Comparison of ENCODE assay signal across 13 mouse cellular contexts in genomic region chr1:164862946-164863883, GRCm38 (mm10).
DNase-seq lines count a peak whose midpoint lies in the region; ATAC-seq lines count a peak whose summit lies in the region.
"Had no signal": no experiment of that assay in that cellular context is flagged by ENCODE, and none has a peak within 500 bp of the region (broad histone marks: within the 10 kb centered on the region; RNA-seq: fewer than 3 reads in every experiment).

No protein-coding gene starts in this region.

- no peaks in the 10 kb centered on the region for H3K36me3 ChIP-seq in forebrain, embryonic 14.5 days (ENCODE audit: control insufficient read depth, insufficient read depth, low read length)
- H3K36me3 ChIP-seq in forebrain, embryonic 12.5 days (replicated peaks) = no peaks in the 10 kb centered on the region
- H3K36me3 ChIP-seq in limb, embryonic 11.5 days (ENCODE audit: control insufficient read depth, insufficient read depth, low read length) = no peaks in the 10 kb centered on the region
- no peaks in the 10 kb centered on the region for H3K36me3 ChIP-seq in limb, embryonic 10.5 days
- H3K36me3 ChIP-seq in neural tube, embryonic 14.5 days (ENCODE audit: control insufficient read depth, insufficient read depth, low read length) = no peaks in the 10 kb centered on the region
- H3K36me3 ChIP-seq: forebrain, embryonic 15.5 days had no signal

- peak; percentile 37 for DNase-seq in forebrain, embryonic 14.5 days (ENCODE audit: low spot score)
- no peak for DNase-seq in limb, embryonic 11.5 days (ENCODE audit: low spot score)
- DNase-seq in limb, embryonic 10.5 days (ENCODE audit: low spot score) = no peak
- peak; percentile 60 for DNase-seq in cerebellum, adult 9-10 months
- no peak for DNase-seq in right cerebral cortex, adult 2 months (ENCODE audit: low spot score in 2 of 2)
- no peak for DNase-seq in B cell, adult 2 months
- DNase-seq: adrenal gland, postnatal 14 days; embryo, embryonic 11 days; thymus, postnatal 14 days had no signal

- no peaks in the 10 kb centered on the region for H3K9me3 ChIP-seq in forebrain, embryonic 14.5 days (replicated peaks; ENCODE audit: control insufficient read depth, low read length)
- no peaks in the 10 kb centered on the region for H3K9me3 ChIP-seq in forebrain, embryonic 12.5 days
- no peaks in the 10 kb centered on the region for H3K9me3 ChIP-seq in limb, embryonic 11.5 days (ENCODE audit: control insufficient read depth, low read length)
- H3K9me3 ChIP-seq in limb, embryonic 10.5 days (replicated peaks) = no peaks in the 10 kb centered on the region
- no peaks in the 10 kb centered on the region for H3K9me3 ChIP-seq in neural tube, embryonic 14.5 days (ENCODE audit: control insufficient read depth, low read length)
- H3K9me3 ChIP-seq: forebrain, embryonic 15.5 days had no signal

- no peak overlapping the region for H3K4me2 ChIP-seq in forebrain, embryonic 14.5 days (ENCODE audit: low read length)
- H3K4me2 ChIP-seq in forebrain, embryonic 12.5 days = no peak overlapping the region
- no peak overlapping the region for H3K4me2 ChIP-seq in limb, embryonic 11.5 days (ENCODE audit: low read depth, severe bottlenecking)
- no peak overlapping the region for H3K4me2 ChIP-seq in neural tube, embryonic 14.5 days (ENCODE audit: low read depth, low read length)
- H3K4me2 ChIP-seq: forebrain, embryonic 15.5 days; liver, embryonic 11.5 days had no signal

- H3K4me1 ChIP-seq in forebrain, embryonic 14.5 days (ENCODE audit: control insufficient read depth, insufficient read depth, low read length) = no peaks in the 10 kb centered on the region
- H3K4me1 ChIP-seq in forebrain, embryonic 12.5 days = no peaks in the 10 kb centered on the region
- H3K4me1 ChIP-seq in limb, embryonic 11.5 days (ENCODE audit: control insufficient read depth, insufficient read depth, low read length) = no peaks in the 10 kb centered on the region
- H3K4me1 ChIP-seq in limb, embryonic 10.5 days = no peaks in the 10 kb centered on the region
- H3K4me1 ChIP-seq in neural tube, embryonic 14.5 days (ENCODE audit: control insufficient read depth, insufficient read depth, low read length) = no peaks in the 10 kb centered on the region
- H3K4me1 ChIP-seq: forebrain, embryonic 15.5 days had no signal

- ATAC-seq in forebrain, embryonic 14.5 days = peak; percentile 50; the same call in 1 of the 2 replicates
- ATAC-seq in forebrain, embryonic 12.5 days (ENCODE audit: low FRiP score) = no peak
- ATAC-seq in limb, embryonic 11.5 days (ENCODE audit: insufficient number of reproducible peaks, low FRiP score, low TSS enrichment, low read depth) = 0 out of 2 replicates have a peak, but pooled peaks have one; percentile 27
- ATAC-seq in neural tube, embryonic 14.5 days (ENCODE audit: low read depth) = peak; percentile 48
- ATAC-seq: forebrain, embryonic 15.5 days had no signal

- H3K27me3 ChIP-seq in forebrain, embryonic 14.5 days (replicated peaks; ENCODE audit: control insufficient read depth, insufficient read depth, low read length) = no peaks in the 10 kb centered on the region
- no peaks in the 10 kb centered on the region for H3K27me3 ChIP-seq in forebrain, embryonic 12.5 days
- H3K27me3 ChIP-seq in limb, embryonic 11.5 days (ENCODE audit: control insufficient read depth, insufficient read depth, low read length) = no peaks in the 10 kb centered on the region
- H3K27me3 ChIP-seq in limb, embryonic 10.5 days (ENCODE audit: low read depth, poor library complexity, severe bottlenecking) = no peaks in the 10 kb centered on the region
- H3K27me3 ChIP-seq in neural tube, embryonic 14.5 days (ENCODE audit: control insufficient read depth, insufficient read depth, low read length) = no peaks in the 10 kb centered on the region
- H3K27me3 ChIP-seq: forebrain, embryonic 15.5 days had no signal

- no peak overlapping the region for H3K9ac ChIP-seq in forebrain, embryonic 14.5 days (ENCODE audit: low read length)
- no peak overlapping the region for H3K9ac ChIP-seq in forebrain, embryonic 12.5 days
- no peak overlapping the region for H3K9ac ChIP-seq in limb, embryonic 11.5 days (ENCODE audit: low read length)
- H3K9ac ChIP-seq in neural tube, embryonic 14.5 days (replicated peaks; ENCODE audit: low read depth, low read length) = no peak overlapping the region
- H3K9ac ChIP-seq: forebrain, embryonic 15.5 days had no signal

- WGBS in forebrain, embryonic 14.5 days = 65% methylated on average over 12 of the region's 12 CpGs
- 74% methylated on average over 12 of the region's 12 CpGs for WGBS in forebrain, embryonic 12.5 days
- 75% methylated on average over 12 of the region's 12 CpGs for WGBS in limb, embryonic 11.5 days
- WGBS in limb, embryonic 10.5 days = 80% methylated on average over 12 of the region's 12 CpGs
- 72% methylated on average over 12 of the region's 12 CpGs for WGBS in neural tube, embryonic 14.5 days

- H3K4me3 ChIP-seq in forebrain, embryonic 14.5 days (ENCODE audit: low read depth, low read length) = no peak overlapping the region
- H3K4me3 ChIP-seq in forebrain, embryonic 12.5 days (replicated peaks) = no peak overlapping the region
- no peak overlapping the region for H3K4me3 ChIP-seq in limb, embryonic 11.5 days (ENCODE audit: low read depth, low read length)
- no peak overlapping the region for H3K4me3 ChIP-seq in limb, embryonic 10.5 days
- no peak overlapping the region for H3K4me3 ChIP-seq in neural tube, embryonic 14.5 days (ENCODE audit: low read depth, low read length)
- H3K4me3 ChIP-seq: forebrain, embryonic 15.5 days had no signal

- no peak overlapping the region for H3K27ac ChIP-seq in forebrain, embryonic 14.5 days (ENCODE audit: low read depth, low read length)
- no peak overlapping the region for H3K27ac ChIP-seq in forebrain, embryonic 12.5 days
- H3K27ac ChIP-seq in limb, embryonic 11.5 days (replicated peaks; ENCODE audit: low read depth, low read length) = no peak overlapping the region
- no peak overlapping the region for H3K27ac ChIP-seq in limb, embryonic 10.5 days
- no peak overlapping the region for H3K27ac ChIP-seq in neural tube, embryonic 14.5 days (ENCODE audit: low read depth, low read length)
- H3K27ac ChIP-seq: forebrain, embryonic 15.5 days had no signal

Comparison
In these comparisons a context has a peak if more than half of its experiments do, and no peak if none do; other contexts are left out.
1. DNase-seq: peak in forebrain, embryonic 14.5 days (single experiment) and cerebellum, adult 9-10 months (single experiment); none in limb, embryonic 11.5 days (single experiment), limb, embryonic 10.5 days (single experiment), right cerebral cortex, adult 2 months (0 of 2) and B cell, adult 2 months (0 of 2).